Mouse (Mus musculus): ENCODE measurements around the gene Sv2b. TPM values are rescaled to one million over a fixed set of nuclear protein-coding genes. Genes with fewer than 3 reads are reported as not detected.

Gene Sv2b
- polyA plus RNA-seq, 1 experiment = 7.0 TPM

GRCm38 (mm10) chr7:75290554-75290953, 18.5 kb downstream of the Sv2b start:
- TF ChIP-seq CTCF (IDR thresholded peaks at IDR 0.05; ENCODE audit: borderline replicate concordance, extremely low read depth, insufficient read depth, insufficient read length) (no peak), POLR2A (IDR thresholded peaks at IDR 0.05; ENCODE audit: borderline replicate concordance, extremely low read depth, insufficient read depth, insufficient read length, poor library complexity, severe bottlenecking) (no peak)
- no peak for DNase-seq (ENCODE audit: low read depth)

- peak; percentile 39 for DNase-seq (ENCODE audit: low read depth)
- TF ChIP-seq CTCF (IDR thresholded peaks at IDR 0.05; ENCODE audit: borderline replicate concordance, extremely low read depth, insufficient read depth, insufficient read length) = no peak
- no peak for TF ChIP-seq POLR2A (IDR thresholded peaks at IDR 0.05; ENCODE audit: borderline replicate concordance, extremely low read depth, insufficient read depth, insufficient read length, poor library complexity, severe bottlenecking)
Measured at GRCm38 (mm10) chr7:75287237-75287636, 21.8 kb downstream of the Sv2b start.

GRCm38 (mm10) chr7:75282951-75283350, 26.1 kb downstream of the Sv2b start:
- DNase-seq (ENCODE audit: low read depth) = no peak
- TF ChIP-seq CTCF (IDR thresholded peaks at IDR 0.05; ENCODE audit: borderline replicate concordance, extremely low read depth, insufficient read depth, insufficient read length) = no peak
- TF ChIP-seq POLR2A (IDR thresholded peaks at IDR 0.05; ENCODE audit: borderline replicate concordance, extremely low read depth, insufficient read depth, insufficient read length, poor library complexity, severe bottlenecking) = no peak

GRCm38 (mm10) chr7:75282080-75282650, 26.9 kb downstream of the Sv2b start:
- no peak for TF ChIP-seq POLR2A (IDR thresholded peaks at IDR 0.05; ENCODE audit: borderline replicate concordance, extremely low read depth, insufficient read depth, insufficient read length, poor library complexity, severe bottlenecking)
- TF ChIP-seq CTCF (IDR thresholded peaks at IDR 0.05; ENCODE audit: borderline replicate concordance, extremely low read depth, insufficient read depth, insufficient read length) = no peak
- no peak for DNase-seq (ENCODE audit: low read depth)

GRCm38 (mm10) chr7:75281106-75281505, 28.0 kb downstream of the Sv2b start:
- TF ChIP-seq POLR2A (IDR thresholded peaks at IDR 0.05; ENCODE audit: borderline replicate concordance, extremely low read depth, insufficient read depth, insufficient read length, poor library complexity, severe bottlenecking) (no peak), CTCF (IDR thresholded peaks at IDR 0.05; ENCODE audit: borderline replicate concordance, extremely low read depth, insufficient read depth, insufficient read length) (no peak)
- no peak for DNase-seq (ENCODE audit: low read depth)

GRCm38 (mm10) chr7:75277847-75278246, 31.2 kb downstream of the Sv2b start:
- no peak for DNase-seq (ENCODE audit: low read depth)

GRCm38 (mm10) chr7:75276739-75277138, 32.3 kb downstream of the Sv2b start:
- DNase-seq (ENCODE audit: low read depth) = no peak
- TF ChIP-seq CTCF (IDR thresholded peaks at IDR 0.05; ENCODE audit: borderline replicate concordance, extremely low read depth, insufficient read depth, insufficient read length) (no peak), POLR2A (IDR thresholded peaks at IDR 0.05; ENCODE audit: borderline replicate concordance, extremely low read depth, insufficient read depth, insufficient read length, poor library complexity, severe bottlenecking) (no peak)

More at GRCm38 (mm10) chr7:75277847-75278246, 31.2 kb downstream of the Sv2b start:
- TF ChIP-seq POLR2A (IDR thresholded peaks at IDR 0.05; ENCODE audit: borderline replicate concordance, extremely low read depth, insufficient read depth, insufficient read length, poor library complexity, severe bottlenecking) = no peak
- TF ChIP-seq CTCF (IDR thresholded peaks at IDR 0.05; ENCODE audit: borderline replicate concordance, extremely low read depth, insufficient read depth, insufficient read length) = no peak

GRCm38 (mm10) chr7:75274518-75274917, 34.5 kb downstream of the Sv2b start:
- TF ChIP-seq POLR2A (IDR thresholded peaks at IDR 0.05; ENCODE audit: borderline replicate concordance, extremely low read depth, insufficient read depth, insufficient read length, poor library complexity, severe bottlenecking) (no peak), CTCF (IDR thresholded peaks at IDR 0.05; ENCODE audit: borderline replicate concordance, extremely low read depth, insufficient read depth, insufficient read length) (no peak)
- no peak for DNase-seq (ENCODE audit: low read depth)

GRCm38 (mm10) chr7:75273633-75274032, 35.4 kb downstream of the Sv2b start:
- no peak for TF ChIP-seq POLR2A (IDR thresholded peaks at IDR 0.05; ENCODE audit: borderline replicate concordance, extremely low read depth, insufficient read depth, insufficient read length, poor library complexity, severe bottlenecking)
- no peak for TF ChIP-seq CTCF (IDR thresholded peaks at IDR 0.05; ENCODE audit: borderline replicate concordance, extremely low read depth, insufficient read depth, insufficient read length)
- DNase-seq (ENCODE audit: low read depth) = no peak

- DNase-seq (ENCODE audit: low read depth) = peak; percentile 74
- TF ChIP-seq CTCF (IDR thresholded peaks at IDR 0.05; ENCODE audit: borderline replicate concordance, extremely low read depth, insufficient read depth, insufficient read length) (no peak), POLR2A (IDR thresholded peaks at IDR 0.05; ENCODE audit: borderline replicate concordance, extremely low read depth, insufficient read depth, insufficient read length, poor library complexity, severe bottlenecking) (no peak)
Measured at GRCm38 (mm10) chr7:75271921-75272381, 37.1 kb downstream of the Sv2b start.

- no peak for DNase-seq (ENCODE audit: low read depth)
- TF ChIP-seq CTCF (IDR thresholded peaks at IDR 0.05; ENCODE audit: borderline replicate concordance, extremely low read depth, insufficient read depth, insufficient read length) (no peak), POLR2A (IDR thresholded peaks at IDR 0.05; ENCODE audit: borderline replicate concordance, extremely low read depth, insufficient read depth, insufficient read length, poor library complexity, severe bottlenecking) (no peak)
Measured at GRCm38 (mm10) chr7:75271306-75271705, 37.8 kb downstream of the Sv2b start.

GRCm38 (mm10) chr7:75267236-75267635, 41.8 kb downstream of the Sv2b start:
- no peak for TF ChIP-seq CTCF (IDR thresholded peaks at IDR 0.05; ENCODE audit: borderline replicate concordance, extremely low read depth, insufficient read depth, insufficient read length)
- TF ChIP-seq POLR2A (IDR thresholded peaks at IDR 0.05; ENCODE audit: borderline replicate concordance, extremely low read depth, insufficient read depth, insufficient read length, poor library complexity, severe bottlenecking) = no peak
- peak; percentile 47 for DNase-seq (ENCODE audit: low read depth)
